Mouse (Mus musculus): ENCODE measurements around the gene Prkcd.
A peak's percentile ranks its signal among the peaks of the same experiment; 100 is the strongest.

GRCm38 (mm10) chr14:30648478-30648877 lies 22.5 kb upstream of the Prkcd start:
- TF ChIP-seq CTCF (IDR thresholded peaks at IDR 0.05; ENCODE audit: control insufficient read depth, insufficient read depth, insufficient read length) = no peak
- peak; percentile 21 for TF ChIP-seq MAX (IDR thresholded peaks at IDR 0.05)
- TF ChIP-seq USF1 (IDR thresholded peaks at IDR 0.05; ENCODE audit: low read depth) = peak; percentile 66
- no peak for TF ChIP-seq CEBPB (IDR thresholded peaks at IDR 0.05; ENCODE audit: low read depth)
